ENCODE assay signal across 7 mouse cellular contexts in the genomic region with DNA sequence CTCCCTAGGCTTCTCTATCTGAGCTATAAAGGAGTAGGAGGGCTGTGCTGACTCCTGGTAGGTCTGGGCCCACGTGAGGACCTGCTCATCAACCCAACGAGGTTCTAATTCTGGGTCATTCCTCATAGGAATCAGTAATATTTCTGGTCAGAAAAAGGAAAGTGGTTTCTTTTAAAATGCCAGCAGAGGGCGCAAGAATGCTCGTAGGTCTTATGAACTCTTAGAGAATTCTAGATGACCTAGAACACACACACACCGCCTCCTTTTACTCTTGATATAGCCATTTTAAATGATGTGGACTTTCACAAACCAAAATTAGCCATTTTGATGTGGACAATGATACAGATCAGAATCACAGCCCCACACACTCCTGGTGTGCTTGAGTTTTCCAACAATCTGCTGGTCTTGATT. TPM values are rescaled to one million over a fixed set of nuclear protein-coding genes. Genes with fewer than 3 reads are reported as not detected.
DNase-seq lines count a peak whose midpoint lies in the region; ATAC-seq and TF ChIP-seq lines count a peak whose summit lies in the region.

No protein-coding gene starts in this region.

- H3K27ac ChIP-seq in thymus, adult 2 months (ENCODE audit: control insufficient read depth, insufficient read depth, low read length): no peak overlapping the region
- no peak overlapping the region for H3K27ac ChIP-seq in midbrain, embryonic 11.5 days (ENCODE audit: low read depth, low read length)

- 8% methylated on average over 5 of the region's 5 CpGs for WGBS in thymus, adult 2 months
- WGBS in midbrain, embryonic 11.5 days: 8% methylated on average over 5 of the region's 5 CpGs

- peaks cover 32% of the 10 kb centered on the region for H3K4me1 ChIP-seq in thymus, adult 2 months (replicated peaks; ENCODE audit: control insufficient read depth, insufficient read depth, low read length)
- H3K4me1 ChIP-seq in midbrain, embryonic 11.5 days (ENCODE audit: control insufficient read depth, insufficient read depth, low read length): peaks cover 18% of the 10 kb centered on the region

- no peaks in the 10 kb centered on the region for H3K9me3 ChIP-seq in midbrain, embryonic 11.5 days (ENCODE audit: control insufficient read depth, low read length)

- no peak for ATAC-seq in midbrain, embryonic 11.5 days (ENCODE audit: low FRiP score)

- no peaks in the 10 kb centered on the region for H3K27me3 ChIP-seq in thymus, adult 2 months (ENCODE audit: control insufficient read depth, insufficient read depth, low read length)
- H3K27me3 ChIP-seq in midbrain, embryonic 11.5 days (ENCODE audit: control insufficient read depth, insufficient read depth, low read length): no peaks in the 10 kb centered on the region

- peak; percentile 37 for DNase-seq in thymus, adult 2 months
- no peak for DNase-seq in thymus, adult 18-20 months
- DNase-seq in c-Kit-positive CD71-positive TER-119-positive erythroid progenitor cells, embryonic 14.5 days (ENCODE audit: low spot score): peak; percentile 72
- DNase-seq in heart, adult 18-20 months: peak; percentile 55 to 66
- DNase-seq in kidney, postnatal 10 days: peak; percentile 70
- DNase-seq in midbrain, embryonic 11.5 days (ENCODE audit: low spot score, missing footprints): peak; percentile 92
- DNase-seq in yolk sac, embryonic 10.5 days (ENCODE audit: low spot score): peak; percentile 21

- H3K36me3 ChIP-seq in thymus, adult 2 months (ENCODE audit: control insufficient read depth, insufficient read depth, low read length): no peaks in the 10 kb centered on the region
- no peaks in the 10 kb centered on the region for H3K36me3 ChIP-seq in midbrain, embryonic 11.5 days (ENCODE audit: control insufficient read depth, insufficient read depth, low read length)

- no peak overlapping the region for H3K9ac ChIP-seq in midbrain, embryonic 11.5 days (ENCODE audit: low read length)

- no peak overlapping the region for H3K4me2 ChIP-seq in midbrain, embryonic 11.5 days

- H3K4me3 ChIP-seq in thymus, adult 2 months (ENCODE audit: control insufficient read depth, insufficient read depth, low read length): no peak overlapping the region
- H3K4me3 ChIP-seq in midbrain, embryonic 11.5 days (ENCODE audit: low read depth, low read length): no peak overlapping the region

- TF ChIP-seq POLR2A in thymus, adult 2 months (IDR thresholded peaks at IDR 0.05; ENCODE audit: control insufficient read depth, extremely low read depth, insufficient read depth, low read length, poor library complexity): no peak

- no peak for TF ChIP-seq CTCF in thymus, adult 2 months (IDR thresholded peaks at IDR 0.05; ENCODE audit: borderline replicate concordance, control insufficient read depth, extremely low read depth, insufficient read depth, low read length, poor library complexity)

RNA-seq across cellular contexts. Expression of a gene that starts 42.7 kb away (rescaled TPM):
- 0.17 and 0.23 TPM in 2 replicates for polyA plus RNA-seq in thymus, adult 2 months (2012; rRNA removed)
- not detected for total RNA-seq in heart, adult 18-20 months (2021)
- polyA plus RNA-seq in midbrain, embryonic 11.5 days (2014; fragmentation: Nextera tagmentation; extraction: Ambion mirVana): 0.22 TPM in 1 of 2 replicates, not detected in the other

RNA-seq across cellular contexts. Expression of a gene that starts 47.7 kb away (rescaled TPM):
- 261 and 320 TPM in 2 replicates for polyA plus RNA-seq in thymus, adult 2 months (2012; rRNA removed)
- total RNA-seq in heart, adult 18-20 months (2021): 1 to 10 TPM; 9.1 to 9.4 TPM
- polyA plus RNA-seq in midbrain, embryonic 11.5 days (2014; fragmentation: Nextera tagmentation; extraction: Ambion mirVana): 353 and 358 TPM in 2 replicates

RNA-seq across cellular contexts. Expression of a gene that starts 53.5 kb away (rescaled TPM):
- polyA plus RNA-seq in thymus, adult 2 months (2012; rRNA removed): 0.22 and 0.31 TPM in 2 replicates
- total RNA-seq in heart, adult 18-20 months (2021): not detected
- 0.08 and 0.14 TPM in 2 replicates for polyA plus RNA-seq in midbrain, embryonic 11.5 days (2014; fragmentation: Nextera tagmentation; extraction: Ambion mirVana)

Comparison
In these comparisons a context has a peak if more than half of its experiments do, and no peak if none do; other contexts are left out.
1. DNase-seq: peak in thymus, adult 2 months (single experiment), c-Kit-positive CD71-positive TER-119-positive erythroid progenitor cells, embryonic 14.5 days (single experiment), heart, adult 18-20 months (2 of 2), kidney, postnatal 10 days (single experiment), midbrain, embryonic 11.5 days (single experiment) and yolk sac, embryonic 10.5 days (single experiment); none in thymus, adult 18-20 months (0 of 2).